Mouse (Mus musculus) stomach, embryonic 16.5 days (tissue): Measurements from ENCODE around the gene Fam19a2. TPM values are rescaled to one million over a fixed set of nuclear protein-coding genes. Genes with fewer than 3 reads are reported as not detected.

Experiments used
- ATAC-seq: fragments of 200-750 bp; cut with Nextera tagmentation; 2 replicates; pipeline ENCODE4 v1.8.0; 2017; ENCODE audit warnings: moderate number of reproducible peaks, moderate TSS enrichment; ENCODE audit not compliant: insufficient read depth, low FRiP score
- H3K27ac ChIP-seq: fragments of 300-500 bp; sonication (generic); 2 replicates; pipeline ENCODE4 v1.5.1; 2014; ENCODE audit warnings: low read length
- H3K27me3 ChIP-seq: fragments of 300-500 bp; sonication (generic); 2 replicates; pipeline ENCODE4 v1.6.1; 2014; ENCODE audit warnings: low read length, control low read depth, mixed read lengths; ENCODE audit not compliant: control insufficient read depth, insufficient read depth
- H3K36me3 ChIP-seq: fragments of 300-500 bp; sonication (generic); 2 replicates; pipeline ENCODE4 v1.6.1; 2014; ENCODE audit warnings: low read length; ENCODE audit not compliant: control insufficient read depth, insufficient read depth
- H3K4me1 ChIP-seq: fragments of 300-500 bp; sonication (generic); 2 replicates; pipeline ENCODE4 v1.6.1; 2014; ENCODE audit warnings: low read length, control low read depth, mixed read lengths; ENCODE audit not compliant: control insufficient read depth, insufficient read depth
- H3K4me2 ChIP-seq: fragments of 300-500 bp; sonication (generic); 2 replicates; pipeline ENCODE4 v1.6.1; 2014; ENCODE audit warnings: low read depth, low read length, mixed read lengths
- H3K4me3 ChIP-seq: fragments of 300-500 bp; sonication (generic); replicated peaks from 2 replicates; pipeline ENCODE4 v1.5.1; 2014; ENCODE audit warnings: mild to moderate bottlenecking, low read length
- H3K9ac ChIP-seq: fragments of 300-500 bp; sonication (generic); 2 replicates; pipeline ENCODE4 v1.6.1; 2014; ENCODE audit warnings: low read length
- H3K9me3 ChIP-seq: fragments of 300-500 bp; sonication (generic); replicated peaks from 2 replicates; pipeline ENCODE4 v1.6.1; 2016; ENCODE audit warnings: low read length, control low read depth; ENCODE audit not compliant: control insufficient read depth
- WGBS: fragments of 180-500 bp; shearing (Covaris S2); extraction: QIAGEN DNeasy Blood & Tissue Kit; methylation state at CpG from one replicate; pipeline ENCODE4 v1.1.7; 2014; 5-methylcytosine and 5-hydroxymethylcytosine counted together
- polyA plus RNA-seq: library from polyadenylated mRNA; unstranded; fragments of >200 nt; fragmentation: Nextera tagmentation; extraction: Ambion mirVana; gene quantifications from 2 replicates; pipeline ENCODE4 v1.2.1, GENCODE M21; 2015

Gene Fam19a2
- polyA plus RNA-seq, 1 experiment from 2014 or later = 3.1 TPM

DNA sequence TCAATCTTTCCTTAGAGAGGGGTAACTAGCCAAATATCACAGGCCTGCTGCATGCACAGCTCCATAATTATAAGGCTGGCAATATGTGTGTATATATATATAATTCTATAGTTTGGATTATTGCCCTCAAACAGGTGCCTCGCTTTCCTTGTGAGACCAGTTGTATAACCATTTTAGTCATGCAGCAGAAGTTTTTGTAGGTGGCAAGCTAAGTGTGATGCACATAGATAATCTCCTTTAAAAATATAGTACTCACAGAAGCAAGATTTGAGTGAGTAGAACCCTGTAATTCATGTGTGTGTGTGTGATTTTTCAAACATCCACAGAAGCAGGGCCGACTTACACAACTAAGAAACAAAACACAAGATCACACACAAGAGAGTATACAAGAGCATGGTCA, 525.6 kb downstream of the Fam19a2 start:
- no peak overlapping the region for H3K27ac ChIP-seq
- 82% methylated on average over 2 of the region's 2 CpGs for WGBS
- H3K36me3 ChIP-seq = no peaks in the 10 kb centered on the region
- H3K4me1 ChIP-seq = no peaks in the 10 kb centered on the region
- ATAC-seq = no peak
- no peaks in the 10 kb centered on the region for H3K27me3 ChIP-seq
- H3K9ac ChIP-seq = no peak overlapping the region
- H3K4me3 ChIP-seq = no peak overlapping the region
- H3K4me2 ChIP-seq = no peak overlapping the region
- no peaks in the 10 kb centered on the region for H3K9me3 ChIP-seq

Other genes with a start within 250 kb of the Fam19a2 start
- gene Mon2, start 187.5 kb upstream of the Fam19a2 start, polyA plus RNA-seq = 15.4 and 17.5 TPM in 2 replicates
- gene Usp15, start 67.0 kb upstream of the Fam19a2 start, polyA plus RNA-seq = 75.1 and 77.3 TPM in 2 replicates